Mouse (Mus musculus) heart, postnatal 0 days (tissue): ENCODE measurements around the gene Fam78b. TPM values are rescaled to one million over a fixed set of nuclear protein-coding genes. Genes with fewer than 3 reads are reported as not detected.

Experiments used
- ATAC-seq: fragments of 200-750 bp; cut with Nextera tagmentation; 2 replicates; pipeline ENCODE4 v1.8.0; 2017; ENCODE audit warnings: low read depth, moderate number of reproducible peaks, moderate library complexity; ENCODE audit not compliant: insufficient read depth
- DNase-seq: peaks from one replicate; pipeline ENCODE4 v3.0.0-alpha.2; 2016; ENCODE audit warnings: low spot score
- H3K27ac ChIP-seq: fragments of 300-500 bp; sonication (generic); 2 replicates; pipeline ENCODE4 v1.5.1; 2014; ENCODE audit warnings: low read depth, mild to moderate bottlenecking
- H3K27me3 ChIP-seq: fragments of 300-500 bp; sonication (generic); 2 replicates; pipeline ENCODE4 v1.6.1; 2014; ENCODE audit warnings: low read length, mixed read lengths; ENCODE audit not compliant: control insufficient read depth, insufficient read depth
- H3K36me3 ChIP-seq: fragments of 300-500 bp; sonication (generic); replicated peaks from 2 replicates; pipeline ENCODE4 v1.6.1; 2014; ENCODE audit warnings: low read length, mixed read lengths; ENCODE audit not compliant: control insufficient read depth, insufficient read depth
- H3K4me1 ChIP-seq: fragments of 300-500 bp; sonication (generic); 2 replicates; pipeline ENCODE4 v1.6.1; 2014; ENCODE audit warnings: antibody characterized with exemption; ENCODE audit not compliant: control insufficient read depth, insufficient read depth
- H3K4me2 ChIP-seq: fragments of 300-500 bp; sonication (generic); 2 replicates; pipeline ENCODE4 v1.6.1; 2014; ENCODE audit warnings: low read depth, mild to moderate bottlenecking, low read length, moderate library complexity
- H3K4me3 ChIP-seq: fragments of 300-500 bp; sonication (generic); 2 replicates; pipeline ENCODE4 v1.5.1; 2014; ENCODE audit warnings: low read depth, low read length
- H3K9ac ChIP-seq: fragments of 300-500 bp; sonication (generic); replicated peaks from 2 replicates; pipeline ENCODE4 v1.6.1; 2014; ENCODE audit warnings: low read depth, low read length, mixed read lengths
- H3K9me3 ChIP-seq: fragments of 300-500 bp; sonication (generic); replicated peaks from 2 replicates; pipeline ENCODE4 v1.6.1; 2016; ENCODE audit warnings: low read length; ENCODE audit not compliant: control insufficient read depth
- CTCF ChIP-seq: IDR thresholded peaks from 2 replicates; pipeline ENCODE4 v1.5.1; 2016; ENCODE audit warnings: antibody characterized with exemption, control low read depth, low read depth
- EP300 ChIP-seq: IDR thresholded peaks from 2 replicates; pipeline ENCODE4 v1.6.1; 2016; ENCODE audit warnings: antibody characterized with exemption, low read depth
- WGBS: fragments of 180-500 bp; shearing (Covaris S2); extraction: QIAGEN DNeasy Blood & Tissue Kit; methylation state at CpG from one replicate; pipeline ENCODE4 v1.1.7; 2014; 5-methylcytosine and 5-hydroxymethylcytosine counted together
- polyA plus RNA-seq: library from polyadenylated mRNA; unstranded; fragments of >200 nt; fragmentation: Nextera tagmentation; extraction: Ambion mirVana; gene quantifications from 2 replicates; pipeline ENCODE4 v1.2.1, GENCODE M21; 2015
- total RNA-seq: library from RNA; depleted of rRNA; stranded (reverse); fragments of >200 nt; gene quantifications from 2 replicates; pipeline ENCODE4 v1.2.3, GENCODE M21; 2014; ENCODE audit warnings: low replicate concordance

Fam78b gene
- total and polyA plus RNA-seq, 2 experiments from 2014 or later, result 0.63 to 5.6 TPM

GRCm38 (mm10) chr1:167122436-167122835, 121.2 kb downstream of the Fam78b start:
- no peaks in the 10 kb centered on the region for H3K4me1 ChIP-seq
- H3K4me2 ChIP-seq, result no peak overlapping the region
- TF ChIP-seq CTCF (no peak), EP300 (no peak)
- H3K9me3 ChIP-seq, result no peaks in the 10 kb centered on the region
- no peaks in the 10 kb centered on the region for H3K36me3 ChIP-seq
- WGBS, result 75% methylated on average over 2 of the region's 2 CpGs
- H3K9ac ChIP-seq, result no peak overlapping the region
- no peak overlapping the region for H3K4me3 ChIP-seq
- H3K27ac ChIP-seq, result no peak overlapping the region
- no peaks in the 10 kb centered on the region for H3K27me3 ChIP-seq
- DNase-seq, result no peak
- no peak for ATAC-seq

DNA sequence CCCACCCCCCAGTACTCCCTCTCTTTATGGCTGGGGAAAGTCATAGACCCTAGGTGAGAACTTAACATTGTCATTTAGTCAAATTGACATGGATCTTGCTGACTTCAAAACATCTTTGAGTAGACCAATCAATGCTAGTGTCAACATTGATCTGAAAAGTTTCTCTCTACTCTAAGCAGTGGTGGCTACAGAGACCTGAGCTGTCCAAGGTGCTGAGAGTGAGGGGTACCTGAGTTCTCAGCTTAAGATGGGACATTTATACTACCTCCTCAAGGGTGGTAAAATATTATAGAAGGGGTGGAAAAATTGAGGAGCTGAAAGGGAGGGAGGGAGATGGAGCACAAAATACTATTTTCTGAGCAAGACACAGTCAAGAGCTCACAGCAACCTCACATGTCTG, 122.3 kb downstream of the Fam78b start:
- no peak overlapping the region for H3K27ac ChIP-seq
- DNase-seq (no peak), ATAC-seq (no peak)
- no peaks in the 10 kb centered on the region for H3K27me3 ChIP-seq
- no peaks in the 10 kb centered on the region for H3K4me1 ChIP-seq
- no peak for TF ChIP-seq CTCF
- TF ChIP-seq EP300, result no peak
- no peak overlapping the region for H3K4me3 ChIP-seq
- no peak overlapping the region for H3K9ac ChIP-seq
- no peaks in the 10 kb centered on the region for H3K36me3 ChIP-seq
- no peaks in the 10 kb centered on the region for H3K9me3 ChIP-seq
- H3K4me2 ChIP-seq, result no peak overlapping the region

GRCm38 (mm10) chr1:167125870-167126269, 124.7 kb downstream of the Fam78b start:
- no peak overlapping the region for H3K4me2 ChIP-seq
- 70% methylated on average over 3 of the region's 3 CpGs for WGBS
- no peak overlapping the region for H3K9ac ChIP-seq
- H3K27ac ChIP-seq, result no peak overlapping the region
- no peaks in the 10 kb centered on the region for H3K27me3 ChIP-seq
- DNase-seq (no peak), ATAC-seq (no peak)
- no peaks in the 10 kb centered on the region for H3K4me1 ChIP-seq
- no peak overlapping the region for H3K4me3 ChIP-seq
- no peaks in the 10 kb centered on the region for H3K9me3 ChIP-seq
- H3K36me3 ChIP-seq, result no peaks in the 10 kb centered on the region
- no peak for TF ChIP-seq EP300
- no peak for TF ChIP-seq CTCF

DNA sequence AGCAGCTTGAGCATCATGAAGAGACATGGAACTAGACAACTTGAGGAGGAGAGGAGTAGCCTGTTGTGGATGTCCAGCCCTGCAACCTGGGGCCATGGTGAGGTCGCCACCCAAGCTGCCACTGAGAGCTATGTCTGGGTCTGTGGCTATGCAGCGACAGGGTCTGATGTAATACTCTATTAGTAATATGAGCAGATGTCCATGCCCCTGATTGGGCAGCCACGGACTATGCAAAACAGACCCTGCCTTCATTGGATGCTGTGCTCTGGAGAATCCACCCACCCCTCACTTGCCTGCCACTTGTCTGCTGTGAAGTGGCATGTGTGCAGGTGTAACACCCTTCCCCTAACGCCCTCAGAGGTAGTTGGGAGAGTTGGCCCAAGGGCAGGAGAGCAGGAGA, 125.1 kb downstream of the Fam78b start:
- Histone ChIP-seq H3K27me3 (no peaks in the 10 kb centered on the region), H3K4me1 (no peaks in the 10 kb centered on the region), H3K9ac (no peak overlapping the region), H3K9me3 (no peaks in the 10 kb centered on the region), H3K4me3 (no peak overlapping the region), H3K4me2 (no peak overlapping the region), H3K27ac (no peak overlapping the region), H3K36me3 (no peaks in the 10 kb centered on the region)
- ATAC-seq (no peak), DNase-seq (no peak)
- WGBS, result 63% methylated on average over 4 of the region's 4 CpGs
- no peak for TF ChIP-seq EP300
- TF ChIP-seq CTCF, result no peak

DNA sequence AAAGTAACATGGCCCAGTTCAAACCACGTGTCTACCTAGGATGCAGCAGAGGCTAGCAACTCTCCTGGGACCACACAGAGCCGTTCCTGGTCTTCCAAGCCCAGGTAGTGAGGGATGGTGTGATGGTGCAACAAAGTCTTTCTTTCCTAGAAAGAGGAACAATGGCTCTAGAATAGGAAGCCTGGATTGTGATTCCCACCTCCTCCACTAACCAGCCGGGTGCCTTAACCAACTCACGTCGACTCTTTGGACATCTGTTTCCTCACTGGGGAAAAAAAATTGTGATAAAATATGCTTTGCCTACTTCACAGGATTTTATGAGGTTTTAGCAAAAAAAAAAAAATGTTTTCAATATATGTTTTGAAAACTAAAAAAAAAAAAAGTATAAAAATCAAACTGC, 134.5 kb downstream of the Fam78b start:
- H3K4me1 ChIP-seq, result no peaks in the 10 kb centered on the region
- H3K4me2 ChIP-seq, result no peak overlapping the region
- H3K36me3 ChIP-seq, result no peaks in the 10 kb centered on the region
- no peak overlapping the region for H3K27ac ChIP-seq
- WGBS, result 78% methylated on average over 5 of the region's 5 CpGs
- ATAC-seq, result no peak
- 0 out of 2 replicates have a peak, but pooled peaks cover 11% of the 10 kb centered on the region for H3K9me3 ChIP-seq
- no peak for DNase-seq
- no peak overlapping the region for H3K9ac ChIP-seq
- H3K4me3 ChIP-seq, result no peak overlapping the region
- TF ChIP-seq CTCF (no peak), EP300 (no peak)
- no peaks in the 10 kb centered on the region for H3K27me3 ChIP-seq
